Mouse (Mus musculus): ENCODE data around the gene Acr. TPM values are rescaled to one million over a fixed set of nuclear protein-coding genes. Genes with fewer than 3 reads are reported as not detected.

Acr gene
- polyA plus RNA-seq, 1 experiment from 2014 or later = 2.6 TPM

DNA sequence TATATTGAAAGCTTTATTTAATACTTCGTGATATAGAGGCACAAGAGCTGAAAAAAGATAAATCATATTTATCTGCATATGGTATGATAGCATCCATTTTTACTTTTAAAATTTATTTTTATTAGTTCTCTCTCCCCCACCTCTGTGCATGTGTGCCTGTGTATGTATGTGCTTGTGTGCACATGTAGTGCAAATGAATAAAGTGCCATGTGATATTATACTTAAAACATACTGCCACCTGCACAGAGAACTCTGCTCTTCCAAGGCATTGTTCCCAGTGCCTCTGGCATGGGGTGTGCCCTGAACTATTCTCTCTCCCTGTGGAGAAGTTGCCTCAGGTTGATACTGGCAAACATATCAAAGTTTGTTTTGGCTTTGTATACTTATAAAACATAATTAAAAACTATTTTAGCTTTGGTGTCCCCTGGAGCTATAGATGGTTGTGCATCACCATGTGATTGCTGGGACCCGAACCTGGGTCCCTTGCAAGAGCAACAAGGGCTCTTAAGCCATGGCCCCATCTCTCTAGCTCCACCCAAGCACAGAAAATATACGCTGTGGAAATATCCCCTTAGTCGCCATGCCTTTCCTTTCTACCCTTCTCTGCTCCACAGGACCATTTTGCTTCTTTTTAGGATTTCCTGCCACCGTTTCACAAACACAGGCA is 55.0 kb downstream of the Acr start:
- Histone ChIP-seq H3K9ac (replicated peaks; ENCODE audit: low read depth, low read length) (no peak overlapping the region), H3K4me3 (ENCODE audit: low read depth, low read length) (no peak overlapping the region), H3K36me3 (ENCODE audit: control insufficient read depth, insufficient read depth, low read length) (no peaks in the 10 kb centered on the region), H3K4me2 (ENCODE audit: low read depth, low read length) (no peak overlapping the region), H3K27ac (ENCODE audit: low read depth, low read length) (no peak overlapping the region), H3K4me1 (ENCODE audit: control insufficient read depth, insufficient read depth, low read length) (no peaks in the 10 kb centered on the region), H3K27me3 (ENCODE audit: control insufficient read depth, insufficient read depth, low read length) (no peaks in the 10 kb centered on the region), H3K9me3 (ENCODE audit: control insufficient read depth, low read length) (no peaks in the 10 kb centered on the region)
- peak; percentile 21; the same call in 1 of the 2 replicates for ATAC-seq (ENCODE audit: low read depth)
- WGBS = 64% methylated on average over 5 of the region's 5 CpGs

DNA sequence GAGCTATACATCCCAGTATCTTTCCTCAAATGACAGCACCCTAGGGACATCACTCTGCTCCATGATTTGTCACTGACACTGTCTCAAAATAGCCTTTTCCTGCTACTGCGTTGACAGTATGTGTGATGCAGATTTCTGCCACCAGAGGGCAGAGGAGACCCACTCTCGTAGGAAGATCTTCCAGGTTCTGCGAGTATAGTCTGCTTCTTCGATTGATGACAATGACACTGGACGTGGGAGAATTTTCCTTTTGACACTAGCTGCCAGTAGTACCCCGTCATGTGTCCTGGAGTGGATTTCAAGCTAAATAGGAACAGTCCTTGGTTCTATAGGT is 55.5 kb downstream of the Acr start:
- no peak overlapping the region for H3K9ac ChIP-seq (replicated peaks; ENCODE audit: low read depth, low read length)
- H3K36me3 ChIP-seq (ENCODE audit: control insufficient read depth, insufficient read depth, low read length) = no peaks in the 10 kb centered on the region
- no peaks in the 10 kb centered on the region for H3K4me1 ChIP-seq (ENCODE audit: control insufficient read depth, insufficient read depth, low read length)
- peak; percentile 66; the same call in 1 of the 2 replicates for ATAC-seq (ENCODE audit: low read depth)
- H3K27ac ChIP-seq (ENCODE audit: low read depth, low read length) = no peak overlapping the region
- 5% methylated on average over 6 of the region's 6 CpGs for WGBS
- H3K27me3 ChIP-seq (ENCODE audit: control insufficient read depth, insufficient read depth, low read length) = no peaks in the 10 kb centered on the region
- H3K4me2 ChIP-seq (ENCODE audit: low read depth, low read length) = no peak overlapping the region
- no peak overlapping the region for H3K4me3 ChIP-seq (ENCODE audit: low read depth, low read length)
- no peaks in the 10 kb centered on the region for H3K9me3 ChIP-seq (ENCODE audit: control insufficient read depth, low read length)

Other genes starting within 250 kb of the Acr start
- gene Adm2, start 245.6 kb upstream of the Acr start, polyA plus RNA-seq (2014; fragmentation: Nextera tagmentation; extraction: Ambion mirVana) = not detected in 2 replicates
- not detected in 2 replicates for gene Miox, start 233.9 kb upstream of the Acr start, polyA plus RNA-seq (2014; fragmentation: Nextera tagmentation; extraction: Ambion mirVana)
- gene Lmf2, start 212.7 kb upstream of the Acr start, polyA plus RNA-seq (2014; fragmentation: Nextera tagmentation; extraction: Ambion mirVana) = 19.8 and 28.6 TPM in 2 replicates
- gene Ncaph2, start 212.6 kb upstream of the Acr start, polyA plus RNA-seq (2014; fragmentation: Nextera tagmentation; extraction: Ambion mirVana) = 89.5 and 90.2 TPM in 2 replicates
- 20.0 and 24.3 TPM in 2 replicates for gene Sco2, start 194.5 kb upstream of the Acr start, polyA plus RNA-seq (2014; fragmentation: Nextera tagmentation; extraction: Ambion mirVana)
- 3.5 and 3.7 TPM in 2 replicates for gene Tymp, start 191.3 kb upstream of the Acr start, polyA plus RNA-seq (2014; fragmentation: Nextera tagmentation; extraction: Ambion mirVana)
- gene Odf3b, start 189.0 kb upstream of the Acr start, polyA plus RNA-seq (2014; fragmentation: Nextera tagmentation; extraction: Ambion mirVana) = 1.3 TPM in 2 replicates
- gene Klhdc7b, start 183.4 kb upstream of the Acr start, polyA plus RNA-seq (2014; fragmentation: Nextera tagmentation; extraction: Ambion mirVana) = 0.07 TPM in 1 of 2 replicates, not detected in the other
- not detected in 2 replicates for gene Syce3, start 157.8 kb upstream of the Acr start, polyA plus RNA-seq (2014; fragmentation: Nextera tagmentation; extraction: Ambion mirVana)
- 1.2 and 1.4 TPM in 2 replicates for gene Cpt1b, start 142.5 kb upstream of the Acr start, polyA plus RNA-seq (2014; fragmentation: Nextera tagmentation; extraction: Ambion mirVana)
- 5.8 and 6.4 TPM in 2 replicates for gene C730034F03Rik, start 138.7 kb upstream of the Acr start, polyA plus RNA-seq (2014; fragmentation: Nextera tagmentation; extraction: Ambion mirVana)
- 0.20 TPM in 1 of 2 replicates, not detected in the other for gene Gm44502, start 138.6 kb upstream of the Acr start, polyA plus RNA-seq (2014; fragmentation: Nextera tagmentation; extraction: Ambion mirVana)
- 76.5 and 80.9 TPM in 2 replicates for gene Chkb, start 138.4 kb upstream of the Acr start, polyA plus RNA-seq (2014; fragmentation: Nextera tagmentation; extraction: Ambion mirVana)
- gene Mapk8ip2, start 114.4 kb upstream of the Acr start, polyA plus RNA-seq (2014; fragmentation: Nextera tagmentation; extraction: Ambion mirVana) = 64.5 and 73.1 TPM in 2 replicates
- 17.3 and 18.9 TPM in 2 replicates for gene Arsa, start 90.9 kb upstream of the Acr start, polyA plus RNA-seq (2014; fragmentation: Nextera tagmentation; extraction: Ambion mirVana)
- 7.4 and 10.1 TPM in 2 replicates for gene Shank3, start 68.7 kb upstream of the Acr start, polyA plus RNA-seq (2014; fragmentation: Nextera tagmentation; extraction: Ambion mirVana)
- gene Rabl2, start 23.6 kb downstream of the Acr start, polyA plus RNA-seq (2014; fragmentation: Nextera tagmentation; extraction: Ambion mirVana) = 80.3 and 99.6 TPM in 2 replicates